Mouse (Mus musculus) C2C12 (cell line): ENCODE measurements around the gene Gm20532. TPM values are rescaled to one million over a fixed set of nuclear protein-coding genes. Genes with fewer than 3 reads are reported as not detected.

Experiments
- H3K27me3 ChIP-seq: one replicate; pipeline ENCODE4 v1.6.1; 2011; ENCODE audit not compliant: control insufficient read depth, insufficient read depth, insufficient read length
- H3K36me3 ChIP-seq: one replicate; pipeline ENCODE4 v1.6.1; 2011; ENCODE audit not compliant: control insufficient read depth, insufficient read depth
- H3K4me3 ChIP-seq: one replicate; pipeline ENCODE4 v1.5.1; 2011; ENCODE audit warnings: mild to moderate bottlenecking, control low read depth; ENCODE audit not compliant: poor library complexity, insufficient read depth, severe bottlenecking
- H3K79me2 ChIP-seq: one replicate; pipeline ENCODE4 v1.6.1; 2011; ENCODE audit not compliant: control insufficient read depth, insufficient read depth
- H3K79me3 ChIP-seq: one replicate; pipeline ENCODE4 v1.6.1; 2011; ENCODE audit warnings: low read depth, control low read depth
- H3ac ChIP-seq: one replicate; pipeline ENCODE3; 2011; ENCODE audit warnings: low read depth; ENCODE audit not compliant: control insufficient read depth, insufficient read length
- CEBPB ChIP-seq: IDR thresholded peaks from one replicate; pipeline ENCODE4 v1.6.1; 2011; ENCODE audit warnings: low read depth, mild to moderate bottlenecking, control low read depth, moderate library complexity
- CTCF ChIP-seq: IDR thresholded peaks from one replicate; pipeline ENCODE4 v1.5.1; 2011; ENCODE audit not compliant: control insufficient read depth, insufficient read depth, insufficient read length
- FOSL1 ChIP-seq: IDR thresholded peaks from one replicate; pipeline ENCODE4 v1.8.0; 2011; ENCODE audit warnings: mild to moderate bottlenecking, low read length; ENCODE audit not compliant: poor library complexity, insufficient read depth, severe bottlenecking
- MAX ChIP-seq: IDR thresholded peaks from one replicate; pipeline ENCODE4 v1.6.1; 2011; ENCODE audit warnings: mild to moderate bottlenecking, control low read depth
- MYOD1 ChIP-seq: IDR thresholded peaks from one replicate; pipeline ENCODE4 v1.6.1; 2011; ENCODE audit warnings: low read depth; ENCODE audit not compliant: control insufficient read depth, insufficient read length
- MYOG ChIP-seq: IDR thresholded peaks from one replicate; pipeline ENCODE4 v1.6.1; 2011; ENCODE audit not compliant: control insufficient read depth, insufficient read length; ENCODE audit errors: extremely low read depth
- USF1 ChIP-seq: IDR thresholded peaks from one replicate; pipeline ENCODE4 v1.6.1; 2011; ENCODE audit warnings: low read depth, mild to moderate bottlenecking, control low read depth, moderate library complexity
- polyA plus RNA-seq: library from polyadenylated mRNA; unstranded; fragments of >200 nt; fragmentation: generic; extraction: Trizol; gene quantifications from one replicate; pipeline ENCODE4 v1.2.1, GENCODE M21; 2012; ENCODE audit warnings: missing spikeins

The Gm20532 gene
- polyA plus RNA-seq, 1 experiment: not detected

DNA sequence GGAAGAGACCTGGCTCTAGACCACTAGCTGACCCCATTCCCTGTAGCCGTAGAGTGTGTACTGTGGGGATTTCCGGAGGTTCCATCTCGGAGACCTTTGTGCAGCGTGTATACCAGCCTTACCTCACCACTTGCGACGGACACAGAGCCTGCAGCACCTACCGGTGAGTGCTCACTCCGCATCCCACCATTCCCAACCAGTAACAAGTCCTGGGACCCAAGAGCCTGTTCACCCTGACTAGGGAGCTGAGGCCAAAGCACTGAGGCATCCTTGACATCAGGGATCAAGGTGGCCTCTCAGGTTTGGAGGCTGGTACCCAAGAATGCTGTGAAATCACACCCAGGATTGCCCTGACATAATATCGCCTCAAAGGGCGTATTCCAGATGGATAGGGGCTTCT lies 2.8 kb downstream of the Gm20532 start:
- H3K36me3 ChIP-seq: peaks cover 9% of the 10 kb centered on the region
- no peaks in the 10 kb centered on the region for H3K79me3 ChIP-seq
- no peaks in the 10 kb centered on the region for H3K27me3 ChIP-seq
- H3K79me2 ChIP-seq: no peaks in the 10 kb centered on the region
- no peak overlapping the region for H3K4me3 ChIP-seq
- TF ChIP-seq MAX (no peak), CTCF (no peak), MYOG (no peak), MYOD1 (no peak), CEBPB (no peak), USF1 (no peak), FOSL1 (no peak)
- no peak overlapping the region for H3ac ChIP-seq

DNA sequence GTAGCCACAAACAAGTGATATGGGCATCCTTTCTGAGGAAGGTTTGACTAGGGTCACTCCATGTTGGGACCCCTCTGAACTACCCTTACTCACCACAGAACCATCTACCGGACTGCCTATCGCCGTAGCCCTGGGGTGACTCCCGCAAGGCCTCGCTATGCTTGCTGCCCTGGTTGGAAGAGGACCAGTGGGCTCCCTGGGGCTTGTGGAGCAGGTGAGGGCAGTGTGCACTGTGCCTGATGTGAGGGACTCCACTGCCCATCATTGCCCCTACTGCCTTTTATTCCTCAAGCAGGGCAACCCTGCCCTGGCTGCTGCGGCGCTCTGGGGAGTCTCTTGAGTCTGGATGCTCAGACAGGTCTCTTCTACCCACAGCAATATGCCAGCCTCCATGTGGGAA lies 3.8 kb downstream of the Gm20532 start:
- no peaks in the 10 kb centered on the region for H3K27me3 ChIP-seq
- no peak overlapping the region for H3K4me3 ChIP-seq
- peaks cover 13% of the 10 kb centered on the region for H3K36me3 ChIP-seq
- H3K79me3 ChIP-seq: no peaks in the 10 kb centered on the region
- TF ChIP-seq FOSL1 (no peak), USF1 (no peak), CTCF (no peak), MYOG (no peak), CEBPB (no peak), MYOD1 (no peak), MAX (no peak)
- no peaks in the 10 kb centered on the region for H3K79me2 ChIP-seq
- H3ac ChIP-seq: no peak overlapping the region

DNA sequence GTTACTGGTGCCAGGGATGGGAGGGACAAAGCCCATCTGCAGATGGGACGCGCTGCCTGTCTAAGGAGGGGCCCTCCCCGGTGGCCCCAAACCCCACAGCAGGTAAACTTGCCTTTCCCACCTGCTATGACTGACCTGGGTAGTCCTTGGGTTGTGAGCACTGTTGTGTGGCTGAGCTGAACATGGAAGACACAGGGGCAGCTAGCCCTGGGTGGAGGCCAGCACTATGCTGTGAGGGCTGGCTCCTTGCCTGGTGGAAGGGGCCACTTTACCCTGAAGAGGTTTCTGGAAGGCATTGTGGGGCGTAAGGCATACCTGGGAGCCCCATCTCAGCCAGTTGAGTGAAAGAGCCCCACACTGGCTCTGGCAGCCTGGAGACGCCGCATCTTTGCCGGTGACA lies 4.5 kb downstream of the Gm20532 start:
- Histone ChIP-seq H3K79me3 (no peaks in the 10 kb centered on the region), H3ac (no peak overlapping the region), H3K36me3 (peaks cover 16% of the 10 kb centered on the region), H3K27me3 (no peaks in the 10 kb centered on the region), H3K79me2 (no peaks in the 10 kb centered on the region), H3K4me3 (no peak overlapping the region)
- no peak for TF ChIP-seq MYOD1
- no peak for TF ChIP-seq FOSL1
- TF ChIP-seq MAX: no peak
- TF ChIP-seq CTCF: no peak
- no peak for TF ChIP-seq MYOG
- no peak for TF ChIP-seq CEBPB
- no peak for TF ChIP-seq USF1

DNA sequence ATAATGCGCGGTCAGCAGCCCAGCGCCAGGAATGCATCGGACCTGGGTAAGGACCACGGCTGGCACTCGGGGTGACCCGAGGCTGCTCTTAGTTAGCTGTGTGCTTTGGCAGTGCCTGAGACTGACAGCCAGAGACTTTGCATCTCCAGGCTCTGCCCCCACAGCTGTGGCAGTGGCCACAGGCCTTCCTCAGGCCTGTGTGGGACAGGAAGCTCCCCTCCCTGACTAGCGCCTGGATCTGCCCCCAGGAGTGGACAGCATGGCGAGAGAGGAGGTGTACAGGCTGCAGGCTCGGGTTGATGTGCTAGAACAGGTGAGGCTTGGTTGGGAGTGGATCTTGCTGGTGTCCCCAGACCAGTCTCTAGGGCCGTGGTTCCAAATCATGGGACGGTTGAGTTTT lies 5.0 kb downstream of the Gm20532 start:
- no peaks in the 10 kb centered on the region for H3K79me2 ChIP-seq
- H3K79me3 ChIP-seq: no peaks in the 10 kb centered on the region
- peaks cover 16% of the 10 kb centered on the region for H3K36me3 ChIP-seq
- H3K27me3 ChIP-seq: no peaks in the 10 kb centered on the region
- TF ChIP-seq FOSL1 (no peak), USF1 (no peak), CTCF (no peak), MYOD1 (no peak), CEBPB (no peak), MYOG (no peak), MAX (no peak)
- H3ac ChIP-seq: no peak overlapping the region
- no peak overlapping the region for H3K4me3 ChIP-seq

DNA sequence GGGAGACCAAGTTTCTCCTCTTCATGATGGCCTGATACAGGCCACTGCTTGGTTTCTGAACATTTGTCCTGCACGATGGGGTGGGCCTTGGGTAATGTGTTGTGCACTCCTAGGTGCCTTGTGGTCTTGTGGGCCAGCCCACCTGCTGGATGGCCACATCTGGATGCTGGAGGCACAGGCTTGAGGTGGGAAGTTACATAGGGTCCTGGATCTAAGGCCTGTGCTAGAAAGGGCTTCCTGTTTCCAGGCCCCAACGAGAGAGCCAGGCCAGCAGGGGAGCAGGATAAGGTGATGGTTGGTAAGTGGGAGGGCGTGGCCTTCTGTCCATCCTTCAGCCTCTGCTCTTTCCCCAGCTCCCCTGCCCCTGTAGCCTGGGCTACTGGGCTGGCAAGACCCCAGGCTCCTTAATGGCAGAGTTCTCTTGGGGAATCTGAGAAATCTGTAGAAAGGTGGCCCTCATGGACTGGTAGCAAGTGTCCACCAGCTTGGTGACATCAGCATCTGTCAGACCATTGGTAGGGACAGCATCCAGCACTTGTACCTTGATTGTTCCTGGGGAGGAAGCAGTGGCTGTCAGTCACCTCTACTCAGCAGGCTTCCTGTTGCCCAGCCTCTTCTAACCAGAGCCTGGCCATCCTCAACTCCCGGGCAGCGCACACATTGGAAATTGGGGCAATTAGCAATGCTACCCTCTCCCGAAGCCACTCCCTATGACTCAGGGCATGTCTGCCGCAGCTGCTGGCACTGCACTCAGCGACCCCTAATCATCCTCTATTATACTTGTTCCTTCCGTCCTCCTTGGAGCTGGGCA lies 7.0 kb downstream of the Gm20532 start:
- no peak overlapping the region for H3ac ChIP-seq
- no peaks in the 10 kb centered on the region for H3K79me2 ChIP-seq
- H3K79me3 ChIP-seq: no peaks in the 10 kb centered on the region
- H3K27me3 ChIP-seq: no peaks in the 10 kb centered on the region
- H3K36me3 ChIP-seq: peaks cover 16% of the 10 kb centered on the region
- TF ChIP-seq MYOD1: peak; percentile 25
- TF ChIP-seq FOSL1: no peak
- no peak for TF ChIP-seq USF1
- TF ChIP-seq CEBPB: no peak
- H3K4me3 ChIP-seq: no peak overlapping the region

DNA sequence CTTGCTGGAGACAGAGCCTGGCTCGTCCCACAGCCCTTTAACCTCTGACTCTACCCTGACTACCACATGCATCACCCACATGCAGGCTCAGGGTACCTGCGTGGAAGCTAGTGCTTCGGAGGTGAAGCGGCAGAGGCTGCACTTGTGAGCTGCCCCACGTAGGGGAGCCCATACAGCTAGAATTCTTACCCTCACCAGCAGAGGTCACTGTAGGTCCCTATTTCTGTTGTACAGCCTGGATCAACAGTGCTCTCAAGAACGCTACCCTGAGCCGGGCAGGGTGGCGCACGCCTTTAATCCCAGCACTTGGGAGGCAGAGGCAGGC lies 7.5 kb downstream of the Gm20532 start:
- H3ac ChIP-seq: no peak overlapping the region
- peaks cover 16% of the 10 kb centered on the region for H3K36me3 ChIP-seq
- H3K79me3 ChIP-seq: no peaks in the 10 kb centered on the region
- H3K79me2 ChIP-seq: no peaks in the 10 kb centered on the region
- no peak overlapping the region for H3K4me3 ChIP-seq
- no peaks in the 10 kb centered on the region for H3K27me3 ChIP-seq
- TF ChIP-seq MAX (no peak), CEBPB (no peak), MYOG (no peak), USF1 (no peak), FOSL1 (no peak), MYOD1 (no peak), CTCF (no peak)
